ENCODE assay signal across 15 mouse cellular contexts in the genomic region with DNA sequence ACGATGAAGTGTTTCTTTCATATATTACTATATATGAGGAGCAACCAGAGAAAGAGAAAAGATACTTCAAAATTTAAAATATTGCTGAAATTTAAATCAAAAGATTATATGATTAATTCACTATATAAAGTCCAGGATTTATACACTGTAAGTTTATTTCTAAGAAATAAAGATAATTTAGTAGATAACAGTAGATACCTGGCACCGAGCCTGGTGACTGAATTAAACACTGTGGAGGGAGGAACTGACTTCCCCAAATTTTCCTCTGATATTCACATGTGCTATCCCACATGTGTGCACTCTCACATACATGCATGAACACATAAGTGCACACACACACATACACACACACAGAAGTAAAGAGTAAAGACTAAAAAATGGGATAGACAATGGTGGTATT.
"Had no signal": no experiment of that assay in that cellular context is flagged by ENCODE, and none has a peak within 500 bp of the region (broad histone marks: within the 10 kb centered on the region; RNA-seq: fewer than 3 reads in every experiment).

No protein-coding gene starts in this region.

- H3K4me1 ChIP-seq: neural tube, embryonic 13.5 days; neural tube, embryonic 15.5 days; stomach, embryonic 15.5 days had no signal

- H3K4me3 ChIP-seq: neural tube, embryonic 13.5 days; neural tube, embryonic 15.5 days; stomach, embryonic 15.5 days had no signal

- H3K27ac ChIP-seq: neural tube, embryonic 13.5 days; neural tube, embryonic 15.5 days; stomach, embryonic 15.5 days; stomach, postnatal 0 days had no signal

- H3K27me3 ChIP-seq: neural tube, embryonic 13.5 days; neural tube, embryonic 15.5 days; stomach, embryonic 15.5 days had no signal

- H3K4me2 ChIP-seq: neural tube, embryonic 13.5 days; neural tube, embryonic 15.5 days; stomach, embryonic 15.5 days had no signal

- DNase-seq: retina, postnatal 1 day; right cerebral cortex, adult 18-20 months; right cerebral cortex, postnatal 14 days; right cerebral cortex, postnatal 4 days; spleen, adult 18-20 months; thymus, adult 18-20 months; thymus, adult 2 months; thymus, postnatal 14 days; thymus, postnatal 25 days; thymus, postnatal 36 days; thymus, postnatal 4 days had no signal

- H3K36me3 ChIP-seq: neural tube, embryonic 13.5 days; neural tube, embryonic 15.5 days; stomach, embryonic 15.5 days had no signal

- H3K9ac ChIP-seq: neural tube, embryonic 13.5 days; neural tube, embryonic 15.5 days; stomach, embryonic 15.5 days had no signal

- H3K9me3 ChIP-seq: neural tube, embryonic 13.5 days; neural tube, embryonic 15.5 days; stomach, embryonic 15.5 days had no signal
